Comparison of ENCODE assay signal across 9 mouse cellular contexts in the genomic region with DNA sequence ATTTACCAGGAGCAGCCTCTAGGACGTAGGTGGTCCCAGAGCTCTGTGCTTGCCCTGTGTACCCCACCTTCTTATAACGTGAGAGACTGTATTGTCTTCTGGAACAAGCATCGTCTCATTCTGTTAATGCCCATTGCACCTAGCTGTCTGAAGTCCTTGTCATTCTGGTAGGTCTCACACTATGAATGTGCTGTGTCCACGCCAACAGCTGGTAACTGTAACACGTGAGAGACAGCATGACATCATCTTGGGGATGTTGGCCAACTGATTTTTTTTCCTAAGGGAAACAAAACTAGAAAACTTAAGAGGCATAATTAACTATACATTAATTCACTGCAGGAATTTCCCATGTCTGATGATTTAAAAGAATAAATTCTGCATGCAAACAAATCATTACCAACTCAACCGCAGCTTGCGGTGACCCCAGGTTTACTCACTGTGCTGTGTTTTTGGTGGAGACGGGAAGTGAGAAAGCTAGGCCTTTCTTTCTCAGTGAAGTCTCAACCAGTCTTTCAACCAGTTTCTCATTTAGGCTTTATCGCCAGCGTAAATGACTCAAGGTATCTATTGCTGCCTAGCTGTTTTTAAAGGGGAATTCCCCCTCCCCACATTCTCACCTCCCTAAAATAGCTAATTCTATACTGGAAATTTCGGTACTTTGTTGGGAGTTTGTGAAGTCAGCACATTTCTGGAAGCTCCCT. TPM values are rescaled to one million over a fixed set of nuclear protein-coding genes. Genes with fewer than 3 reads are reported as not detected.
DNase-seq lines count a peak whose midpoint lies in the region; ATAC-seq and TF ChIP-seq lines count a peak whose summit lies in the region.
"Had no signal": no experiment of that assay in that cellular context is flagged by ENCODE, and none has a peak within 500 bp of the region (broad histone marks: within the 10 kb centered on the region; RNA-seq: fewer than 3 reads in every experiment).

No protein-coding gene starts in this region.

- H3K4me2 ChIP-seq in lung, embryonic 16.5 days (ENCODE audit: low read depth, low read length), result no peak overlapping the region
- H3K4me2 ChIP-seq: embryonic facial prominence, embryonic 15.5 days had no signal

- no peak overlapping the region for H3K4me3 ChIP-seq in lung, embryonic 16.5 days (ENCODE audit: low read length)
- no peak overlapping the region for H3K4me3 ChIP-seq in cortical plate, adult 2 months (ENCODE audit: insufficient read depth, low read length)
- H3K4me3 ChIP-seq: embryonic facial prominence, embryonic 15.5 days had no signal

- 70% methylated on average over 11 of the region's 11 CpGs for WGBS in lung, embryonic 16.5 days

- peak; percentile 31 for DNase-seq in adrenal gland, postnatal 10 days
- DNase-seq in adrenal gland, adult 18-20 months (ENCODE audit: low spot score in 2 of 2), result no peak
- no peak for DNase-seq in lung, postnatal 14 days
- peak; percentile 44 for DNase-seq in lung, postnatal 36 days
- DNase-seq in frontal cortex, postnatal 25 days (ENCODE audit: low spot score in 2 of 2), result no peak
- no peak for DNase-seq in layer of hippocampus, postnatal 14 days (ENCODE audit: low spot score in 2 of 2)

- H3K9me3 ChIP-seq in lung, embryonic 16.5 days (ENCODE audit: control insufficient read depth, low read length), result no peaks in the 10 kb centered on the region
- H3K9me3 ChIP-seq: embryonic facial prominence, embryonic 15.5 days had no signal

- no peak overlapping the region for H3K9ac ChIP-seq in lung, embryonic 16.5 days (ENCODE audit: low read length)
- H3K9ac ChIP-seq: embryonic facial prominence, embryonic 15.5 days had no signal

- no peak overlapping the region for H3K27ac ChIP-seq in lung, embryonic 16.5 days (ENCODE audit: low read length)
- H3K27ac ChIP-seq in cortical plate, adult 2 months (ENCODE audit: insufficient read depth, low read length), result peak overlapping the region; percentile 37; the same call in 1 of the 2 replicates
- H3K27ac ChIP-seq: embryonic facial prominence, embryonic 15.5 days had no signal

- H3K27me3 ChIP-seq in lung, embryonic 16.5 days (ENCODE audit: control insufficient read depth, insufficient read depth, low read depth, low read length), result no peaks in the 10 kb centered on the region
- H3K27me3 ChIP-seq: embryonic facial prominence, embryonic 15.5 days had no signal

- no peaks in the 10 kb centered on the region for H3K36me3 ChIP-seq in lung, embryonic 16.5 days (ENCODE audit: control insufficient read depth, insufficient read depth, low read length)
- H3K36me3 ChIP-seq: embryonic facial prominence, embryonic 15.5 days had no signal

- no peak for TF ChIP-seq POLR2A in cortical plate, adult 2 months (IDR thresholded peaks at IDR 0.05; ENCODE audit: extremely low read depth, insufficient read depth, low read length)

- peaks cover 6% of the 10 kb centered on the region; the same call in 1 of the 2 replicates for H3K4me1 ChIP-seq in lung, embryonic 16.5 days (replicated peaks; ENCODE audit: control insufficient read depth, insufficient read depth, low read length)
- no peaks in the 10 kb centered on the region for H3K4me1 ChIP-seq in cortical plate, adult 2 months (ENCODE audit: control insufficient read depth, insufficient read depth, low read length)
- H3K4me1 ChIP-seq: embryonic facial prominence, embryonic 15.5 days had no signal

- TF ChIP-seq CTCF in cortical plate, adult 2 months (IDR thresholded peaks at IDR 0.05; ENCODE audit: extremely low read depth, insufficient read depth, low read length), result no peak

- ATAC-seq in lung, embryonic 16.5 days (ENCODE audit: low read depth), result peak; percentile 70

RNA-seq across cellular contexts. Expression of a gene that starts 14.4 kb away (rescaled TPM):
- total RNA-seq in adrenal gland, postnatal 10 days (2021), result 10 to 100 TPM; 24.2 to 30.8 TPM
- 10 to 100 TPM in 1 of 2 experiments, 1 to 10 TPM in 1; 9.5 to 17.1 TPM for total RNA-seq in adrenal gland, adult 18-20 months (2021)
- polyA plus RNA-seq in lung, embryonic 16.5 days (2015; fragmentation: Nextera tagmentation; extraction: Ambion mirVana), result 33.7 and 36.7 TPM in 2 replicates
- 1.9 and 2.0 TPM in 2 replicates for polyA plus RNA-seq in cortical plate, adult 2 months (2012; rRNA removed)
- total RNA-seq in layer of hippocampus, postnatal 14 days (2021), result 1 to 10 TPM; 7.6 to 7.9 TPM

Comparison
In these comparisons a context has a peak if more than half of its experiments do, and no peak if none do; other contexts are left out.
1. DNase-seq: peak in adrenal gland, postnatal 10 days (single experiment) and lung, postnatal 36 days (single experiment); none in adrenal gland, adult 18-20 months (0 of 2), lung, postnatal 14 days (single experiment), frontal cortex, postnatal 25 days (0 of 2) and layer of hippocampus, postnatal 14 days (0 of 2).